Mouse (Mus musculus): Measurements from ENCODE around the gene Fgf18. TPM values are rescaled to one million over a fixed set of nuclear protein-coding genes. Genes with fewer than 3 reads are reported as not detected.

The Fgf18 gene
- polyA plus RNA-seq, 1 experiment: 0.62 TPM

DNA sequence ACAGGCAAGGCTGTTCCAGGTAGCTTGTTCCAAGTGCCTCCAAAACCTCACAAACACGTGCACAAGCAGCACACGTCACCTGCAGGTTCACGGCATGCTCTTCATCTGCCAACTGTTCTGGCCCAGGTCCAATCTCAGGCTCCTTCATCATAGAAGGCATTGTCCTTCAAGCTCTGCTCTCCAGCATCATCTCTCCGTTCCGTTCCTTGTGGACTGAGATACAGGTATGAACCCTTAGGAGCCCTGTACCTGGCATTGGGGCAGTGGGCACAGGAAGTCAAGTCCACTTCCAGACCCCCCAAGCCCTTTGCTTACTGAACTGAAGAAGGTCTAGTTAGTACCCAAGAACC, 7.1 kb downstream of the Fgf18 start:
- 86% methylated on average over 5 of the region's 5 CpGs for WGBS
- H3K27me3 ChIP-seq (ENCODE audit: control insufficient read depth, insufficient read depth, low read length): no peaks in the 10 kb centered on the region; the same call in 1 of the 2 replicates
- H3K36me3 ChIP-seq (ENCODE audit: control insufficient read depth, insufficient read depth, low read length): no peaks in the 10 kb centered on the region
- H3K27ac ChIP-seq (ENCODE audit: insufficient read depth, low read length): no peak overlapping the region
- no peaks in the 10 kb centered on the region for H3K4me1 ChIP-seq (ENCODE audit: control insufficient read depth, insufficient read depth, insufficient read length)
- no peak for TF ChIP-seq POLR2A (IDR thresholded peaks at IDR 0.05; ENCODE audit: low read depth, low read length)
- no peak for TF ChIP-seq CTCF (IDR thresholded peaks at IDR 0.05; ENCODE audit: extremely low read depth, insufficient read depth, insufficient read length, insufficient replicate concordance)
- no peak overlapping the region for H3K4me3 ChIP-seq (ENCODE audit: extremely low read depth, insufficient read depth, insufficient read length)
- no peak for DNase-seq (ENCODE audit: low read depth in 1 of 2, low spot score in 2 of 2)

DNA sequence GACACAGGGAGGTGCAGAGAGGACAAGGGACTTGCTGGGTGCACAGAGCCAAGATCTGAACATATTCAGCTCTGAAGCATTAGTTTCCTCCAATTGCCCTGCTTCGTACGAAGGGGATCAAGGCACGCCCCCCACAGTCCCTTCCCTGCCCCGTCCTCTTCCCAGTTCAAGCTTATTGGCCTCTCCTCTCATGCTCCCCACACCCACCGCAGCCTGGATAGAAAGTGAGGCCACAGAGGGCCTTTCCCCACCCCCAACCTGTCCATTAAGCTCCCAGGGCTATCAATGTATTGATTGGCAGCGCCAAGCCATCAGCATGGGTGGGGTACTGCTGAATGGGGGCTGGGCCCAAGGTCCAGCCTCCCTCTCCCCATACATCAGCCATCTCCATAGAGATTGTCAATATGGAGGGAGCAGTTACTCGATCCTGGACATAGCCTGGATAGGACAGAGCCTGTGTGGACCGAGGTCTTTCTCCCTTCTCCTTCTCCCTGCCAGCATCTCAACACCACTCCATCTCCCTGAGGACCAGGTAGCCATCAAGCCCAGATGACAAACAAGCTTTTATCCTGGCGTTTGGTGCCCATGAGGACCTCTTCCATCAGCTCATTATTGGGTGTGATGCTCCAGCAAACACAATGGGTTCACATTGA, 7.6 kb downstream of the Fgf18 start:
- TF ChIP-seq CTCF (IDR thresholded peaks at IDR 0.05; ENCODE audit: extremely low read depth, insufficient read depth, insufficient read length, insufficient replicate concordance) (no peak), POLR2A (IDR thresholded peaks at IDR 0.05; ENCODE audit: low read depth, low read length) (no peak)
- Histone ChIP-seq H3K4me1 (ENCODE audit: control insufficient read depth, insufficient read depth, insufficient read length) (no peaks in the 10 kb centered on the region), H3K27me3 (ENCODE audit: control insufficient read depth, insufficient read depth, low read length) (no peaks in the 10 kb centered on the region; the same call in 1 of the 2 replicates), H3K27ac (ENCODE audit: insufficient read depth, low read length) (no peak overlapping the region), H3K36me3 (ENCODE audit: control insufficient read depth, insufficient read depth, low read length) (no peaks in the 10 kb centered on the region), H3K4me3 (ENCODE audit: extremely low read depth, insufficient read depth, insufficient read length) (no peak overlapping the region)
- DNase-seq (ENCODE audit: low read depth in 1 of 2, low spot score in 2 of 2): no peak
- 83% methylated on average over 9 of the region's 9 CpGs for WGBS

DNA sequence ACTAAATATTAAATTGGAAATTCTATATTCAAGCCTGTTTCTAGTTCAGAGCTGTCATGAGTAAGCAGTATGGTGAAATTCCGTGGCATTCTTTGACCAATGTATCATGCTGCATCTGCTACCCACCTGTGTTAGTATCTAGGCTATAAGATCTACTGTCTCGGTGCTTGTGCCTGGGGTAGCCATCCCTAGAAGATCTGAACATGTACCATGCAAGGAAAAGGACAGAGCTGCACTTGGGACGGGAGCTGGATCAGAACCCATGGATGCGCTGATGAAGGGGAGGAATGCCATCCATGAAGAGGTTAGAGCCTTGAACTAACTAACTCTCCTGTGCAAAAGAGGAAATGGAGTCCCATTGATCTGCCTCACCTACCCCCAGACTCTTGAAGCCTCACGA, 8.5 kb downstream of the Fgf18 start:
- 81% methylated on average over 5 of the region's 5 CpGs for WGBS
- H3K4me1 ChIP-seq (ENCODE audit: control insufficient read depth, insufficient read depth, insufficient read length): no peaks in the 10 kb centered on the region
- H3K4me3 ChIP-seq (ENCODE audit: extremely low read depth, insufficient read depth, insufficient read length): no peak overlapping the region
- no peak overlapping the region for H3K27ac ChIP-seq (ENCODE audit: insufficient read depth, low read length)
- no peaks in the 10 kb centered on the region for H3K36me3 ChIP-seq (ENCODE audit: control insufficient read depth, insufficient read depth, low read length)
- TF ChIP-seq CTCF (IDR thresholded peaks at IDR 0.05; ENCODE audit: extremely low read depth, insufficient read depth, insufficient read length, insufficient replicate concordance) (no peak), POLR2A (IDR thresholded peaks at IDR 0.05; ENCODE audit: low read depth, low read length) (no peak)
- H3K27me3 ChIP-seq (ENCODE audit: control insufficient read depth, insufficient read depth, low read length): no peaks in the 10 kb centered on the region
- no peak for DNase-seq (ENCODE audit: low read depth in 1 of 2, low spot score in 2 of 2)

DNA sequence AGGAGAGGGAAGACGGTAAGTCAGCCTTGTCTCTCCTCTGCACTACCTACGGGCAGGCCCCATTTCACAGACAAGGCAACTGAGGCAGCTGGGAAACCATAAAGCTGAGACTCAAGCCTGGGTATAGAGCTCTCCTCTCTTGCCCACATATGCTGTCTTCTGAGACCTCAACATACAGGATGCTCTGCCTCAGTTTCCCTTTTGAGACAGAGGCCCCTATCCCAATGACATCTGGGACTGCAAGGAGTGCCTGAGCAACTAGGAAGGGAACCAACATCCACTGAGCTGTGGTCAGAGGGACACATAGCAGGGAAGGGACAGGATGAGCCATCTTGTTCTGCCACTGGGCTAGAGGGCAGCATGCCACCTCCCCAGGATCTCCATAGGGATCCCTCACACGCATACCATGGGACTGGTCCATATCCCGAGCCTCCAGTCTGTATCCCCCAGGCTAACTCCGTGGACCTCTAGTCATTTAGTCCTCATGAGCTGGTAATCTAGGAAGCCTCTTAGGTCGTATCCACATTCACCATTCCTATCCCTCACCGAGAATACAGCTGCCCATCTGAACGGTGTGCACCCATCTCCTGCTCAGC, 12.7 kb downstream of the Fgf18 start:
- Histone ChIP-seq H3K4me1 (ENCODE audit: control insufficient read depth, insufficient read depth, insufficient read length) (no peaks in the 10 kb centered on the region), H3K27me3 (ENCODE audit: control insufficient read depth, insufficient read depth, low read length) (no peaks in the 10 kb centered on the region), H3K27ac (ENCODE audit: insufficient read depth, low read length) (no peak overlapping the region), H3K36me3 (ENCODE audit: control insufficient read depth, insufficient read depth, low read length) (no peaks in the 10 kb centered on the region), H3K4me3 (ENCODE audit: extremely low read depth, insufficient read depth, insufficient read length) (no peak overlapping the region)
- 81% methylated on average over 8 of the region's 8 CpGs for WGBS
- no peak for DNase-seq (ENCODE audit: low read depth in 1 of 2, low spot score in 2 of 2)
- TF ChIP-seq CTCF (IDR thresholded peaks at IDR 0.05; ENCODE audit: extremely low read depth, insufficient read depth, insufficient read length, insufficient replicate concordance) (no peak), POLR2A (IDR thresholded peaks at IDR 0.05; ENCODE audit: low read depth, low read length) (no peak)

DNA sequence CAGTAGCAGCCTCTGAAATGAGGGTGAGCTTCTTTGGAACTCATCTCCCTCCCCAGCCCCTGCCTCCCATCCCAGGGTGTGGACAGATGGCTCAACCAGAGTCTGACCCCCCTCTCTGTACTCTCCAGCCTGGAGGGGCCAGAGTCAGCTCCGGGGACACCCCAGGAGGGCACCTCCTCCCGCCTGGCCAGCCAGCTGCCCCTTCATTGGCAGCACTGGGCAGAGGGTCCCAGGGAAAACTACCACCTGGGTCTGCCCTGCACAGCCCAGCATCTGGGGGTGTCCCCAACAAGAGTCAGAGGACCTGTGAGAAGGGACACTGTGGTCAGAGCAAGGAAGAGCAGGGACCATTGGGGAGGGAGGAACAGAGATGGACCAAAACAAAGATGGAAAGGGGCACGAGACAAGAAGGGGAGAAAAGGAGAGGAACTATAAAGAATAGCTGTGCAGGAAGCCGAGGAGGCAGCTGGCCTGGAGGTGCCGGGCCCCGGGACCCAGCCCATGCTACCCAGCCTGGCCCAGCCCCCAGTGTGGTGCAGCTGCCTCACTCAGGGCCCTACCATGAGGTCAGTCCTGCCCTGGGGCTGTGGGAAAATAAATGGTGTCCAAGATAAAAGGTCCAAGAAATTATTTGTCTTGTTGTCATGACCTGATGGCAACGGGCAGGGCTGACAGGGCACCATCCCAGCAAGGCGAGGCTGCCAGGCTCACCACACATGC, 14.4 kb downstream of the Fgf18 start:
- 55% methylated on average over 8 of the region's 8 CpGs for WGBS
- TF ChIP-seq POLR2A (IDR thresholded peaks at IDR 0.05; ENCODE audit: low read depth, low read length) (no peak), CTCF (IDR thresholded peaks at IDR 0.05; ENCODE audit: extremely low read depth, insufficient read depth, insufficient read length, insufficient replicate concordance) (no peak)

DNA sequence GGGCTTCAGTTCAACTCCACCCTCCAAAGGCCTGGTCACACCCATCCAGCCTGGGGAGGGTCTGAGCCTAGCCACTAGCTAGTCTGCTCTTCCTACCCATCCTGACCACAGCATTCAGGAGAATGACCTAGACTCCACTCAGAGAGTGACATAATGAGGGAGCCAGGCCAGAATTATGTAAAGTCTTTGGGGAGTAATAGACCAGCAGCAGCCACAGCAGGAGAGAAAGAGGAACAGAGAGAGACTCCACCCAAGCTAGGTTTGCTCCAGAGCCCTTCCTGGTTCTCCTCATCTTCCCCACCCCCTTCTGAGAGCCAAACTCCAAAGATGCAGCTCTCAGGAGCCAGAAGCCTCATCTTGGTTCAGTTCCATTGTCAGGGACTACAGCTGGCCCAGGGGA, 20.1 kb downstream of the Fgf18 start:
- Histone ChIP-seq H3K27ac (ENCODE audit: insufficient read depth, low read length) (no peak overlapping the region), H3K4me3 (ENCODE audit: extremely low read depth, insufficient read depth, insufficient read length) (no peak overlapping the region), H3K36me3 (ENCODE audit: control insufficient read depth, insufficient read depth, low read length) (no peaks in the 10 kb centered on the region), H3K27me3 (ENCODE audit: control insufficient read depth, insufficient read depth, low read length) (no peaks in the 10 kb centered on the region), H3K4me1 (ENCODE audit: control insufficient read depth, insufficient read depth, insufficient read length) (peaks cover 2% of the 10 kb centered on the region)
- no peak for DNase-seq (ENCODE audit: low read depth in 1 of 2, low spot score in 2 of 2)
- no peak for TF ChIP-seq CTCF (IDR thresholded peaks at IDR 0.05; ENCODE audit: extremely low read depth, insufficient read depth, insufficient read length, insufficient replicate concordance)
- no peak for TF ChIP-seq POLR2A (IDR thresholded peaks at IDR 0.05; ENCODE audit: low read depth, low read length)

More for the DNA sequence above, 14.4 kb downstream of the Fgf18 start:
- no peak for DNase-seq (ENCODE audit: low read depth in 1 of 2, low spot score in 2 of 2)
- Histone ChIP-seq H3K4me1 (ENCODE audit: control insufficient read depth, insufficient read depth, insufficient read length) (no peaks in the 10 kb centered on the region), H3K27ac (ENCODE audit: insufficient read depth, low read length) (no peak overlapping the region), H3K27me3 (ENCODE audit: control insufficient read depth, insufficient read depth, low read length) (no peaks in the 10 kb centered on the region), H3K36me3 (ENCODE audit: control insufficient read depth, insufficient read depth, low read length) (no peaks in the 10 kb centered on the region), H3K4me3 (ENCODE audit: extremely low read depth, insufficient read depth, insufficient read length) (no peak overlapping the region)
